Mouse (Mus musculus) ES-Bruce4 (cell line): ENCODE data around the gene Speer4f1. TPM values are rescaled to one million over a fixed set of nuclear protein-coding genes. Genes with fewer than 3 reads are reported as not detected.
"Not testable (repeated sequence)": the region's sequence is repeated elsewhere in the genome, so short reads cannot be mapped to it uniquely, and the experiment has no call there.

Experiments used
- H3K27ac ChIP-seq: 2 replicates; pipeline ENCODE4 v1.5.1; 2012; ENCODE audit warnings: low read length, inconsistent platforms; ENCODE audit not compliant: insufficient read depth
- H3K27me3 ChIP-seq: 2 replicates; pipeline ENCODE4 v1.6.1; 2012; ENCODE audit warnings: mild to moderate bottlenecking, low read length, inconsistent platforms; ENCODE audit not compliant: control insufficient read depth, poor library complexity, insufficient read depth, severe bottlenecking
- H3K36me3 ChIP-seq: 2 replicates; pipeline ENCODE4 v1.6.1; 2012; ENCODE audit warnings: inconsistent platforms, mild to moderate bottlenecking, low read length, moderate library complexity; ENCODE audit not compliant: control insufficient read depth, poor library complexity, insufficient read depth, severe bottlenecking
- H3K4me1 ChIP-seq: one replicate; pipeline ENCODE4 v1.8.1; 2011; ENCODE audit warnings: low read length; ENCODE audit not compliant: control insufficient read depth, insufficient read depth
- H3K4me3 ChIP-seq: 2 replicates; pipeline ENCODE4 v1.5.1; 2011; ENCODE audit warnings: low read depth, mild to moderate bottlenecking, low read length
- H3K9ac ChIP-seq: 2 replicates; pipeline ENCODE4 v1.6.1; 2012; ENCODE audit warnings: low read depth, mild to moderate bottlenecking, inconsistent platforms; ENCODE audit not compliant: poor library complexity, severe bottlenecking
- H3K9me3 ChIP-seq: replicated peaks from 2 replicates; pipeline ENCODE4 v1.6.1; 2012; ENCODE audit warnings: mild to moderate bottlenecking, low read length, inconsistent platforms; ENCODE audit not compliant: control insufficient read depth, poor library complexity, insufficient read depth, severe bottlenecking
- CTCF ChIP-seq: IDR thresholded peaks from one replicate; pipeline ENCODE4 v1.8.1; 2011; ENCODE audit warnings: low read depth, low read length
- EP300 ChIP-seq: IDR thresholded peaks from 2 replicates; pipeline ENCODE4 v1.6.1; 2011; ENCODE audit warnings: low read depth, low read length; ENCODE audit not compliant: insufficient read depth
- POLR2A ChIP-seq: IDR thresholded peaks from one replicate; pipeline ENCODE4 v1.8.1; 2011; ENCODE audit warnings: low read length; ENCODE audit not compliant: insufficient read depth
- polyA plus RNA-seq: library from polyadenylated mRNA; stranded (reverse); fragments of >200 nt; gene quantifications from 2 replicates; pipeline ENCODE4 v1.2.4, GENCODE M21; 2011; ENCODE audit warnings: low read depth; ENCODE audit not compliant: missing spikeins, insufficient read depth, insufficient read length

The Speer4f1 gene
- polyA plus RNA-seq, 1 experiment = not detected

GRCm38 (mm10) chr5:17454952-17455586 lies 20.8 kb upstream of the Speer4f1 start:
- Histone ChIP-seq H3K4me3 (no peak overlapping the region), H3K36me3 (no peaks in the 10 kb centered on the region), H3K9me3 (no peaks in the 10 kb centered on the region), H3K9ac (no peak overlapping the region), H3K27me3 (no peaks in the 10 kb centered on the region), H3K4me1 (no peaks in the 10 kb centered on the region), H3K27ac (no peak overlapping the region)
- TF ChIP-seq CTCF (no peak), POLR2A (no peak), EP300 (no peak)

- no peaks in the 10 kb centered on the region for H3K27me3 ChIP-seq
- H3K4me3 ChIP-seq = no peak overlapping the region
- no peak overlapping the region for H3K27ac ChIP-seq
- no peaks in the 10 kb centered on the region for H3K9me3 ChIP-seq
- no peak overlapping the region for H3K9ac ChIP-seq
- no peaks in the 10 kb centered on the region for H3K36me3 ChIP-seq
- no peak for TF ChIP-seq CTCF
- TF ChIP-seq POLR2A = no peak
- no peak for TF ChIP-seq EP300
- no peaks in the 10 kb centered on the region for H3K4me1 ChIP-seq
Observed at GRCm38 (mm10) chr5:17456671-17457070, 19.2 kb upstream of the Speer4f1 start.

- H3K4me3 ChIP-seq, H3K27me3 ChIP-seq, H3K9ac ChIP-seq: not testable (repeated sequence)
Observed at GRCm38 (mm10) chr5:17468120-17468519, 7.8 kb upstream of the Speer4f1 start.

GRCm38 (mm10) chr5:17476476-17476875 lies 578 bp downstream of the Speer4f1 start:
- no peaks in the 10 kb centered on the region for H3K27me3 ChIP-seq
- H3K4me1 ChIP-seq = no peaks in the 10 kb centered on the region
- H3K9ac ChIP-seq = no peak overlapping the region
- H3K4me3 ChIP-seq = no peak overlapping the region
- no peaks in the 10 kb centered on the region for H3K36me3 ChIP-seq
- H3K27ac ChIP-seq = no peak overlapping the region
- no peaks in the 10 kb centered on the region for H3K9me3 ChIP-seq
- TF ChIP-seq EP300 = no peak
- no peak for TF ChIP-seq CTCF
- no peak for TF ChIP-seq POLR2A

More at GRCm38 (mm10) chr5:17468120-17468519, 7.8 kb upstream of the Speer4f1 start:
- H3K9me3 ChIP-seq, H3K36me3 ChIP-seq, H3K27ac ChIP-seq, H3K4me1 ChIP-seq: not testable (repeated sequence)

GRCm38 (mm10) chr5:17489894-17490293 lies 14.0 kb downstream of the Speer4f1 start:
- no peaks in the 10 kb centered on the region for H3K9me3 ChIP-seq
- H3K27ac ChIP-seq = no peak overlapping the region
- no peaks in the 10 kb centered on the region for H3K27me3 ChIP-seq
- H3K4me3 ChIP-seq = no peak overlapping the region
- no peaks in the 10 kb centered on the region for H3K4me1 ChIP-seq
- no peak overlapping the region for H3K9ac ChIP-seq
- TF ChIP-seq POLR2A (no peak), CTCF (no peak), EP300 (no peak)
- H3K36me3 ChIP-seq = no peaks in the 10 kb centered on the region

- Histone ChIP-seq H3K4me3 (no peak overlapping the region), H3K36me3 (no peaks in the 10 kb centered on the region), H3K4me1 (no peaks in the 10 kb centered on the region), H3K9me3 (no peaks in the 10 kb centered on the region), H3K27ac (no peak overlapping the region), H3K9ac (no peak overlapping the region), H3K27me3 (no peaks in the 10 kb centered on the region)
- TF ChIP-seq CTCF = no peak
- no peak for TF ChIP-seq EP300
- TF ChIP-seq POLR2A = no peak
Observed at GRCm38 (mm10) chr5:17495616-17496015, 19.7 kb downstream of the Speer4f1 start.
